Mouse (Mus musculus) urinary bladder, adult 2 months (tissue): Measurements from ENCODE around the gene Lrrc57. TPM values are rescaled to one million over a fixed set of nuclear protein-coding genes. Genes with fewer than 3 reads are reported as not detected.
"Not testable (repeated sequence)": the region's sequence is repeated elsewhere in the genome, so short reads cannot be mapped to it uniquely, and the experiment has no call there.

Experiments used
- DNase-seq: peaks from one replicate; pipeline ENCODE4 v3.0.0; 2022; ENCODE audit warnings: low spot score
- polyA plus RNA-seq: library from polyadenylated mRNA; depleted of rRNA; stranded (reverse); fragments of >200 nt; gene quantifications from 2 replicates; pipeline ENCODE4 v1.2.3, GENCODE M21; 2012

Gene Lrrc57
- polyA plus RNA-seq, 1 experiment, result 24.2 TPM

DNA sequence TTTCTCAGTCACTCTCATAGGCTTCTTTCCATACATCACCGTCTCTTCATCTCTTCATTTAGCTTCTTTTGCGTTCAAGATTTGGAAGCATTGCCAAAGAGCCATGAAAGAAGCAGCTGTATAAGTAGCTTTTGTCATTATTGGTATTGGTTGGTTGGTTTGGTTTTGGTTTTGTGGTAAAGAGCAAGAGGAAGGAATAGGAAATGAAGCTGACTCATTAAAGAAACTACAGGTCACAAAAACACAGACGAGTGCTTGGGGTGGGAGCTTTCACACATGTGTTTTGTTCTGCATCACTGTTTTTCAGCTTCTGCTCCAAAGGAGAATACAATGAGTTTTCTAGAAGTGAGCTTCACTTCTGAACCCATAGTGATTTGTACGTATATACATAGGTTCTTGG lies 9.8 kb downstream of the Lrrc57 start:
- DNase-seq, result no peak

DNA sequence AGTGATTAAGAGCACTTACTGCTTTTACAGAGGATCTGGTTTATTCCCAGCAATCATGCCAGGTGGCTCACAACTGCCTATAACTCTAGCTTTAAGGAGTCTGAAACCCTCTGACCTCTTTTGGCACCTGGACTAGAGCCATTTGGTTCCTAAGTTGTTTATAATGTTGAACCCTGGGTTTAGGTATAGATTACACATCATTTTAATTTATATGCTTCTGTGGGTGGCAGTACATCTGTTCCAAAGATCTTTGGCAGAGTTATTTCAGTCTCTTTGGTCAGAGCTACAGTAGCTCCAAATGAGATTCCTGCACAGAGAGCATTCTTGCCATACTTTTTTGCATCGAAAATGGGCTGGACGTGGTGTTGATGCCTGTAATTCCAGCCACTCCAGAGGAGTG lies 11.6 kb downstream of the Lrrc57 start:
- no peak for DNase-seq

GRCm38 (mm10) chr2:120592227-120592626 lies 17.1 kb downstream of the Lrrc57 start:
- no peak for DNase-seq

- DNase-seq, result no peak
Observed at GRCm38 (mm10) chr2:120589759-120590158, 19.6 kb downstream of the Lrrc57 start.

GRCm38 (mm10) chr2:120578286-120578685 lies 31.0 kb downstream of the Lrrc57 start:
- DNase-seq, result no peak

GRCm38 (mm10) chr2:120577799-120578198 lies 31.5 kb downstream of the Lrrc57 start:
- DNase-seq, result no peak

DNA sequence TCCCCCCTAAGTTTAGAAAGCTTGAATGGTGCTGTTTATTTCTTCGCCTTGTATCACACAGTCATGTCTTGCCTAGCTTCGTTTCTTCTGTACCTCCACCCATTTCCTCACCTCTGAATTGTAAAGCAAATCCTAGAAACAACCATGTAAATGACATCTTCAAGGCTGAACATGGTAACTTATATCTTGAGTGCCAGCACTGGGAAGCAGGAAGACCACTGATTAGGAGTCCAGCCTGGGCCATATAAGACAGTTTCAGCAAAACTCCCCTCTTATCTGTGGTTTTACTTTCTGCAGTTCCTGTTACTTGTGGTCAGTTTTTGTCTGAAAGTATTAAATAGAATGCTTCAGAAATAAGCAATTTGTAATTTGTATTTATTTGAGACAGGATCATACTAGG lies 33.3 kb downstream of the Lrrc57 start:
- DNase-seq, result no peak

- no peak for DNase-seq
Observed at GRCm38 (mm10) chr2:120575121-120575520, 34.2 kb downstream of the Lrrc57 start.

DNA sequence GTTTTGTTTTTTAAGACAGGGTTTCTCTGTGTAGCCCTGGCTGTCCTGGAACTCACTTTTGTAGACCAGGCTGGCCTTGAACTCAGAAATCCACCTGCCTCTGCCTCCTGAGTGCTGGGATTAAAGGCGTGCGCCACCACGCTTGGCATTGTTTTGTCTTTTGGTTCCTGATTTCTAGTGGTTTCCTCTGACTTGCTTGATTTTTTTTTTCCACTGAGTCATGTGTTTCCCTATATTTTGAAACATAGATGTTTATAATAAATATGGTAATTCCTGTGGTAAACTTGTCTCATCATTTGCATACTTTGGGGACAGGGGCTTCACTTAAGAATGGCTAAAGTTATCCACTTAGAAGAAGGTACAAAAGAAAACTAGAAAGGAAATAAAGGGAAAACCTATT lies 37.2 kb downstream of the Lrrc57 start:
- DNase-seq, result not testable (repeated sequence)

DNA sequence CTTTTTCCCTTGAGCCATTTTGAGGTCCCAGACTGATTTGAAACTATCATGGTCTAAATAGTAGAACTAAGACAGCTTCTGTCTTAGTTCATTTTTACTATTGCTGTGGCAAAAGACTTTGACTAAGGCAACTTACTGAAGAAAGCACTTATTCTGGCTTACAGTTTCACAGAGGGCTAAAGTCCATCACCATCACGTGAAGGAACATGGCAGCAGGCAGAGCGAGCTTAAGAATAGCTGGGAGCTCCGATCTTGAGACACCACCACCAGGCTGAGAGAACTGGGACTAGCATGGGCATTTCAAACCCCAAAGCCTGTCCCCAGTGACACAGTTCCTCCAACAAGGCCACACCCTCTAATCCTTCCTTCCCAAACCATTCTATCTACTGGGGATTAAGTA lies 38.2 kb downstream of the Lrrc57 start:
- DNase-seq, result no peak

DNA sequence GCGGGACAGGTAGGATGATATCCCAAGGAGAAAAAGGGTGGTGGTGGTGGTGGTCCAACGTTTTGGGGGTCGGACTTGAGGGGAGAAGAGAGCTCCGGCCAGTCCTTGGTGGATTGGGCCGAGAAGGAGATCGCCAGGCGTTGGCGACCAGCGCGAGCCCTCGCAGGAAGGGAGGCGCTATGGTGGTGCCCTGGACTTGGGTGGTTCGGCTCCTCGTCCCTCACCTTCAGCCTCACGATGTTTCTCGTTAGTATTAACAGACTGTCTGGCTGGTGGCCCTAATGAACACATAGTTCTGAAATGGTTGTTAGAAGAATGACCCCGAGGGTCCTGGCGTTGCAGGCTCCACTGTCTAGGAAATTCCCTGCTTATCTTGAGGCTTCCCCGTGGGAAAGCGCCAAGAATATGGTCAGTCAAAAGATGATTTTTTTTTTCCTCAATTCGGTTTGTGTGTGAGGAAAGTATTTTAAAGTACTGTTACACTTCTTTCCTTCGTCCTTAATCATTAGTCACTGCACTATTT lies 41.5 kb downstream of the Lrrc57 start:
- no peak for DNase-seq

- DNase-seq, result peak; percentile 95
Observed at GRCm38 (mm10) chr2:120566886-120567797, 42.2 kb downstream of the Lrrc57 start, which contains the start of gene Snap23. TSS of gene Snap23 (plus strand) at chr2:120567671.

- DNase-seq, result no peak
Observed at GRCm38 (mm10) chr2:120565363-120565762, 44.0 kb downstream of the Lrrc57 start.

DNA sequence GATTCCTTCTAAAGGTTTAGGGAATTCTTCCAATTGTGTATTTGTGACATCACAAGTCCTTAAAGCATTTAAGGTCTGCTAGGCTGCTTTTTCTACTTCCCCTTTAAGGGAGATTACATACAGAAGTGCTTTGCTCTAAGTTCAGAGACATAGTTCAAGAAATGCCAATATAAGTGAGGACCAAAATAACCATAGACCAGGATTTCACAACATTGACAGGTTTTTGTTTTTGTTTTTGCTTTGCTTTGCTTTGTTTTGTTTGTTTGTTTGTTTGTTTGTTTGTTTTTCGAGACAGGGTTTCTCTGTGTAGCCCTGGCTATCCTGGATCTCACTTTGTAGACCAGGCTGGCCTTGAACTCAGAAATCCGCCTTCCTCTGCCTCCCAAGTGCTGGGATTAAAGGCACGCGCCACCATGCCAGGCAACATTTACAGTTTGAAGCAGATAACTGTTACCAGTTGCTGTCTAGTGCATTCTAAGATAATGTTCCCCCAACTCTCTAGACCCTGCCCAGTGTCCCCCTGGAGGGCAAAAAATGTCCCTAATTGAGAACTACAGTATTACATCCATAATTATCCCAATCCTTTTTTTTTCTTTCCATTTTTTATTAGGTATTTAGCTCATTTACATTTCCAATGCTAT lies 44.7 kb downstream of the Lrrc57 start:
- not testable (repeated sequence) for DNase-seq

GRCm38 (mm10) chr2:120563235-120563990 lies 45.9 kb downstream of the Lrrc57 start, which contains the start of gene Zfp106:
TSS of gene Zfp106 (minus strand) at chr2:120563843.
- DNase-seq, result peak; percentile 81

GRCm38 (mm10) chr2:120562859-120563234 lies 46.5 kb downstream of the Lrrc57 start:
- DNase-seq, result no peak

- DNase-seq, result no peak
Observed at GRCm38 (mm10) chr2:120561524-120561923, 47.8 kb downstream of the Lrrc57 start.

GRCm38 (mm10) chr2:120558813-120559212 lies 50.5 kb downstream of the Lrrc57 start:
- no peak for DNase-seq

- DNase-seq, result no peak
Observed at GRCm38 (mm10) chr2:120556868-120557267, 52.5 kb downstream of the Lrrc57 start.
